Mouse (Mus musculus) ES-E14 (cell line): ENCODE results near the gene Pofut2.

ENCODE experiments used
- CHD2 ChIP-seq: IDR thresholded peaks from 2 replicates; pipeline ENCODE4 v1.6.1; 2014; ENCODE audit warnings: mild to moderate bottlenecking, low read depth, low read length, inconsistent platforms
- HCFC1 ChIP-seq: IDR thresholded peaks from 2 replicates; pipeline ENCODE4 v1.6.1; 2012; ENCODE audit warnings: low read length, inconsistent platforms, borderline replicate concordance; ENCODE audit not compliant: insufficient read depth
- MAFK ChIP-seq: IDR thresholded peaks from 2 replicates; pipeline ENCODE4 v1.6.1; 2014; ENCODE audit warnings: mild to moderate bottlenecking, low read depth, low read length, inconsistent platforms; ENCODE audit not compliant: insufficient read depth
- ZC3H11A ChIP-seq: IDR thresholded peaks from 2 replicates; pipeline ENCODE4 v1.6.1; 2012; ENCODE audit warnings: low read depth, mild to moderate bottlenecking, inconsistent platforms, low read length, borderline replicate concordance

GRCm38 (mm10) chr10:77273798-77274197 is 14.8 kb downstream of the Pofut2 start:
- no peak for TF ChIP-seq CHD2
- TF ChIP-seq MAFK: no peak
- TF ChIP-seq HCFC1: no peak
- TF ChIP-seq ZC3H11A: no peak
